Mouse (Mus musculus) C2C12 (cell line): ENCODE data around the gene Rnf225.

Source experiments
- CEBPB ChIP-seq: IDR thresholded peaks from one replicate; pipeline ENCODE4 v1.6.1; 2011; ENCODE audit warnings: low read depth, mild to moderate bottlenecking, control low read depth, moderate library complexity
- CTCF ChIP-seq: IDR thresholded peaks from one replicate; pipeline ENCODE4 v1.5.1; 2011; ENCODE audit not compliant: control insufficient read depth, insufficient read depth, insufficient read length
- MAX ChIP-seq: IDR thresholded peaks from one replicate; pipeline ENCODE4 v1.6.1; 2011; ENCODE audit warnings: mild to moderate bottlenecking, control low read depth
- MYOG ChIP-seq: IDR thresholded peaks from one replicate; pipeline ENCODE4 v1.6.1; 2011; ENCODE audit not compliant: control insufficient read depth, insufficient read length; ENCODE audit errors: extremely low read depth
- USF1 ChIP-seq: IDR thresholded peaks from one replicate; pipeline ENCODE4 v1.6.1; 2011; ENCODE audit warnings: low read depth, mild to moderate bottlenecking, control low read depth, moderate library complexity

GRCm38 (mm10) chr7:12880036-12880435 lies 47.2 kb upstream of the Rnf225 start:
- no peak for TF ChIP-seq CTCF
- no peak for TF ChIP-seq MAX
- no peak for TF ChIP-seq USF1
- no peak for TF ChIP-seq CEBPB
- no peak for TF ChIP-seq MYOG
